Mouse (Mus musculus) limb, embryonic 14.5 days (tissue): ENCODE results near the gene Xxylt1. TPM values are rescaled to one million over a fixed set of nuclear protein-coding genes. Genes with fewer than 3 reads are reported as not detected.

Source experiments
- ATAC-seq: fragments of 200-750 bp; cut with Nextera tagmentation; 2 replicates; pipeline ENCODE4 v1.8.0; 2017; ENCODE audit warnings: low read depth, moderate number of reproducible peaks, moderate TSS enrichment; ENCODE audit not compliant: low FRiP score
- DNase-seq: peaks from one replicate; pipeline ENCODE4 v3.0.0-alpha.2; 2015; ENCODE audit warnings: low spot score
- H3K27ac ChIP-seq: fragments of 300-500 bp; sonication (generic); replicated peaks from 2 replicates; pipeline ENCODE4 v1.5.1; 2014; ENCODE audit warnings: low read depth, mild to moderate bottlenecking, low read length, moderate library complexity, mixed read lengths
- H3K27me3 ChIP-seq: fragments of 300-500 bp; sonication (generic); 2 replicates; pipeline ENCODE4 v1.6.1; 2014; ENCODE audit warnings: low read length, mixed read lengths; ENCODE audit not compliant: control insufficient read depth, insufficient read depth
- H3K36me3 ChIP-seq: fragments of 300-500 bp; sonication (generic); 2 replicates; pipeline ENCODE4 v1.6.1; 2014; ENCODE audit warnings: mild to moderate bottlenecking, low read length, moderate library complexity, mixed read lengths; ENCODE audit not compliant: control insufficient read depth, insufficient read depth
- H3K4me1 ChIP-seq: fragments of 300-500 bp; sonication (generic); 2 replicates; pipeline ENCODE4 v1.6.1; 2014; ENCODE audit warnings: antibody characterized with exemption, low read length, mixed read lengths; ENCODE audit not compliant: control insufficient read depth, insufficient read depth
- H3K4me2 ChIP-seq: fragments of 300-500 bp; sonication (generic); replicated peaks from 2 replicates; pipeline ENCODE4 v1.6.1; 2014; ENCODE audit warnings: low read depth, mild to moderate bottlenecking, low read length, moderate library complexity; ENCODE audit not compliant: severe bottlenecking
- H3K4me3 ChIP-seq: fragments of 300-500 bp; sonication (generic); replicated peaks from 2 replicates; pipeline ENCODE4 v1.5.1; 2014; ENCODE audit warnings: low read length
- H3K9ac ChIP-seq: fragments of 300-500 bp; sonication (generic); 2 replicates; pipeline ENCODE4 v1.6.1; 2014; ENCODE audit warnings: mild to moderate bottlenecking, low read depth, low read length, moderate library complexity; ENCODE audit not compliant: severe bottlenecking
- H3K9me3 ChIP-seq: fragments of 300-500 bp; sonication (generic); 2 replicates; pipeline ENCODE4 v1.6.1; 2016; ENCODE audit warnings: low read length; ENCODE audit not compliant: control insufficient read depth
- POLR2A ChIP-seq: fragments of 200-500 bp; IDR thresholded peaks from 2 replicates; pipeline ENCODE4 v1.8.0; 2012; ENCODE audit warnings: inconsistent platforms, mild to moderate bottlenecking, moderate library complexity, borderline replicate concordance; ENCODE audit not compliant: insufficient read depth, insufficient read length; ENCODE audit errors: extremely low read depth
- WGBS: fragments of 180-500 bp; shearing (Covaris S2); extraction: QIAGEN DNeasy Blood & Tissue Kit; methylation state at CpG from one replicate; pipeline ENCODE4 v1.1.7; 2014; 5-methylcytosine and 5-hydroxymethylcytosine counted together
- polyA plus RNA-seq, 2 experiments: library from polyadenylated mRNA; depleted of rRNA in 1 of 2; stranded (reverse) in 1 of 2; unstranded in 1 of 2; fragments of >200 nt; fragmentation: Nextera tagmentation in 1 of 2; extraction: Ambion mirVana in 1 of 2; gene quantifications; 2 replicates each; pipeline versions ENCODE4 v1.2.1 to v1.2.3; 2012 to 2014

The Xxylt1 gene
- polyA plus RNA-seq, 2 experiments, result 20.0 to 23.8 TPM

- DNase-seq (no peak), ATAC-seq (peak; percentile 36; the same call in 1 of the 2 replicates)
- Histone ChIP-seq H3K9ac (no peak overlapping the region), H3K27me3 (no peaks in the 10 kb centered on the region), H3K4me2 (no peak overlapping the region), H3K27ac (no peak overlapping the region), H3K36me3 (no peaks in the 10 kb centered on the region), H3K4me3 (no peak overlapping the region), H3K4me1 (peaks cover 8% of the 10 kb centered on the region), H3K9me3 (no peaks in the 10 kb centered on the region)
- no peak for TF ChIP-seq POLR2A
- WGBS, result 64% methylated on average over 10 of the region's 10 CpGs
These were observed 33.9 kb downstream of the Xxylt1 start for GRCm38 (mm10) chr16:31047186-31047898.

- Histone ChIP-seq H3K27me3 (no peaks in the 10 kb centered on the region), H3K4me1 (peaks cover 8% of the 10 kb centered on the region), H3K4me2 (no peak overlapping the region), H3K36me3 (no peaks in the 10 kb centered on the region), H3K27ac (no peak overlapping the region), H3K9me3 (no peaks in the 10 kb centered on the region), H3K4me3 (no peak overlapping the region), H3K9ac (no peak overlapping the region)
- WGBS, result 55% methylated on average over 14 of the region's 14 CpGs
- peak; percentile 53; the same call in 1 of the 2 replicates for ATAC-seq
- TF ChIP-seq POLR2A, result no peak
- peak; percentile 30 for DNase-seq
These were observed 35.0 kb downstream of the Xxylt1 start for GRCm38 (mm10) chr16:31046217-31046659.

- 63% methylated on average over 5 of the region's 5 CpGs for WGBS
- no peak overlapping the region for H3K4me2 ChIP-seq
- DNase-seq (no peak), ATAC-seq (no peak)
- H3K27me3 ChIP-seq, result no peaks in the 10 kb centered on the region
- H3K36me3 ChIP-seq, result no peaks in the 10 kb centered on the region
- no peak overlapping the region for H3K27ac ChIP-seq
- no peak overlapping the region for H3K4me3 ChIP-seq
- H3K9ac ChIP-seq, result no peak overlapping the region
- peaks cover 8% of the 10 kb centered on the region for H3K4me1 ChIP-seq
- no peak for TF ChIP-seq POLR2A
- H3K9me3 ChIP-seq, result no peaks in the 10 kb centered on the region
These were observed 36.0 kb downstream of the Xxylt1 start for GRCm38 (mm10) chr16:31045211-31045610.

DNA sequence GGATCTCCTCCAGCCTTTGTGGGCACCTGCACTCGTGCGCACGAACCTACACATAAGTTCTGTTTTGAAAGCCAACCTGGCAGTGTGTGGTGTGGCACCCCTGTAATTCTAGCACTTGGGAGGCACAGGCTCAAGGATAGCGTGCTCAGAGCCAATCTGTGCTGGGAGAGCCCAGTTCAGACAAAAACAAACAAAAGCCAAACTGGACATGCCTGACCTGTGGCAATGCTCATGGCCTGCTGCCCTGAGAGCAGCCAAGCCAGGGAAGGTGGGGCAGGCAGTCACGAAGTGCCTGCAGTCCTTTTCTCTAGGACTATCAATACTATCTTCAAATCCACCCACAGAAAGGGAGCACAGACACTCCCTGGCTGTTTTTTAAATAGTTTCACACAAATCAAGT is 38.1 kb downstream of the Xxylt1 start:
- H3K9ac ChIP-seq, result no peak overlapping the region
- H3K9me3 ChIP-seq, result no peaks in the 10 kb centered on the region

DNA sequence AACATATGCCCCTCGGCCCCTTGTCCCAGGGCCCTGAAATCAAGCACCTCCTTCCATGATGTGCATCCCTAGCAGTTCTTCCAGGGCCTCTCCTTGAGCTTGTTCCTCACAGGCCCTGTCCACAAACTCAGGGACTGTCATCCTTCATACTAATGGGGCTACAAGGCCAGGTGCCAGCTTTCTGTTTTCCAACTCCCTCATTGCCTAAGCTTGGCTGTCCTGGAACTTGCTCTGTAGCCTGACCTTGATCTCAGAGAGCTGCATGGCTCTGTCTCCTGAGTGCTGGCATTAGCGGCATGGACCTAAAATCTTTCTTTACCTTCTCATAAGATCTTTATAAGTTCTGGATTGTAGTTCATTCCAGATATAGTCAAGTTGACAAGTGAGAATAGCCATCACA is 39.7 kb downstream of the Xxylt1 start:
- no peak overlapping the region for H3K27ac ChIP-seq
- no peak overlapping the region for H3K4me2 ChIP-seq
- no peaks in the 10 kb centered on the region for H3K27me3 ChIP-seq
- no peak overlapping the region for H3K9ac ChIP-seq
- H3K9me3 ChIP-seq, result no peaks in the 10 kb centered on the region
- TF ChIP-seq POLR2A, result no peak
- H3K4me3 ChIP-seq, result no peak overlapping the region
- DNase-seq (no peak), ATAC-seq (no peak)
- 96% methylated on average over 2 of the region's 2 CpGs for WGBS
- peaks cover 6% of the 10 kb centered on the region for H3K4me1 ChIP-seq
- H3K36me3 ChIP-seq, result no peaks in the 10 kb centered on the region

More for the DNA sequence above, 38.1 kb downstream of the Xxylt1 start:
- Histone ChIP-seq H3K27me3 (no peaks in the 10 kb centered on the region), H3K4me1 (peaks cover 9% of the 10 kb centered on the region; the same call in 1 of the 2 replicates), H3K4me2 (no peak overlapping the region), H3K27ac (no peak overlapping the region), H3K4me3 (no peak overlapping the region), H3K36me3 (no peaks in the 10 kb centered on the region)
- no peak for DNase-seq
- 91% methylated on average over 5 of the region's 5 CpGs for WGBS
- no peak for ATAC-seq
- TF ChIP-seq POLR2A, result no peak
